Mouse (Mus musculus) left cerebral cortex, adult 2 months (tissue): Measurements from ENCODE around the gene Kcnab2. TPM values are rescaled to one million over a fixed set of nuclear protein-coding genes. Genes with fewer than 3 reads are reported as not detected.

Experiments used
- DNase-seq, 2 experiments: peaks; one replicate each; pipeline ENCODE4 v3.0.0; 2021 to 2022; ENCODE audit warnings: low spot score in 2 of 2, mixed read lengths in 1 of 2; ENCODE audit errors: extremely low spot score in 1 of 2
- H3K27ac ChIP-seq: fragments of 200-600 bp; 2 replicates; pipeline ENCODE4 v1.8.1; 2022
- H3K4me3 ChIP-seq: fragments of 200-600 bp; 2 replicates; pipeline ENCODE4 v1.8.1; 2022
- CTCF ChIP-seq: fragments of 200-600 bp; IDR thresholded peaks from 2 replicates; pipeline ENCODE4 v1.8.1; 2022; ENCODE audit warnings: antibody characterized with exemption, mild to moderate bottlenecking, moderate library complexity
- intact Hi-C: fragments of 180-260 bp; cut with DNase I; formaldehyde crosslinking; loops from one replicate; pipeline ENCODE4 v1.15.1; 2025
- total RNA-seq, 2 experiments: library from RNA; stranded (reverse); gene quantifications; 2 replicates each; pipeline ENCODE4 v1.2.3; 2021

Gene Kcnab2
- total RNA-seq, 2 experiments from 2014 or later: 375 to 385 TPM

DNA sequence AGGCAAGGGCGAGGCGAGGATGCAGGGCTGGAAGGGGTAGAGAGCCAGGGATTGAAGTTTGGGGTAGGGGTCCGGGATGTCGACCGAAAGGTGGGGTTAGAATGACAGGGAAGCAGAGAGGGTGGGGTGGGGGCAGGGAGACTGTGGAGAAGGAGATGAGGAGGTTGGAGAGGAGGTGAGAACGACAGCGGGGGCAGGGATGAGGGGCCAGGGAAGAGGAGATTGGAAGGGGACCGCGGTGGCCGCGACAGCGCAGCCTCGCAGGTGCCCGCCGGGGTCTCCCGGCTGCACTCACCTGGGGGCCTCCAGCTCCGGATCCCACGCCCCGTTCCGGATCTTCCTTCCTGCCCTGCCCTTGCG is 585 bp downstream of the Kcnab2 start:
- intact Hi-C loops: loop anchor here (2.0 to 5.0 kb wide), 2 partner anchors 20 to 150 kb away; partner anchors contain the start of gene Rpl22
- peak overlapping the region; percentile 92 for H3K27ac ChIP-seq
- no peak for TF ChIP-seq CTCF
- DNase-seq: no peak
- peak overlapping the region; percentile 80 for H3K4me3 ChIP-seq

DNA sequence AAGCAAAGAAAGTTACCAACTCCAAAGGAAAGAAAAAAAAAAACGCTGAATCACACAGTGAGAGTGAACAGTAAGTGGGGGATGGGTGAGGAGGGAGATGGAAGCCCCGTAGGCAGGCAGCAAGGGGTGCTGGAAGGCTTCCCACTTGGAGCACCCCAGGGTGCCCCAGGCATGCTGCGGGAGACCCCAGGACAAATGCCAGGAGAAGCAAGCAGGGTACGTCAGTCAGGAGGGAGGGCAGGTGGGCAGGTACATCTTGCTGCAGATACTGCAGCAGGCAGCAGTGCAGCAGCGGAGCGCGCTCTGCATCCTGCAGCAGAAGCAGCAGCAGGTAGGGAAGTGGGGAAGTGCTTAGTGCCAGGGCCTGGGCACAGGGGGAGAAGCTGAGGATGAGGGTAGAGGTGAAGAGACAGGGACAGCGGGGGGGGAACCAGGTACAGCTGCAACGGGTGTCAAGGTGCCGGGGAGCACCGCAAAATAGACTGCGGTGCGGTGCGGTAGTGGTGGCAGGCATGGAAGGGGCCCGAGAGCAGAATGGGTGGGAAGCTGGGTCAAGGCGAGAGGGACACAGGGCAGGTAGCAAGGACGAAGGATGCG is 1.1 kb downstream of the Kcnab2 start, which contains the start of gene Nphp4:
Gene Nphp4, plus strand, starts transcription at position 280 of the 597 bp plus-strand sequence.
- intact Hi-C loops: loop anchor here (2.0 to 5.0 kb wide), 2 partner anchors 20 to 149 kb away; partner anchors contain the start of gene Rpl22
- peak within 1 kb of the TSS; percentile 100 for H3K27ac ChIP-seq
- peak within 1 kb of the TSS; percentile 80 for H3K4me3 ChIP-seq
- TF ChIP-seq CTCF: no peak
- DNase-seq: no peak

GRCm38 (mm10) chr4:152475941-152476340 is 1.7 kb downstream of the Kcnab2 start:
- peak overlapping the region; percentile 80 for H3K4me3 ChIP-seq
- H3K27ac ChIP-seq: peak overlapping the region; percentile 92
- no peak for TF ChIP-seq CTCF
- intact Hi-C loops: loop anchor here (2.0 to 5.0 kb wide), 2 partner anchors 19 to 149 kb away; partner anchors contain the start of gene Rpl22
- no peak for DNase-seq

DNA sequence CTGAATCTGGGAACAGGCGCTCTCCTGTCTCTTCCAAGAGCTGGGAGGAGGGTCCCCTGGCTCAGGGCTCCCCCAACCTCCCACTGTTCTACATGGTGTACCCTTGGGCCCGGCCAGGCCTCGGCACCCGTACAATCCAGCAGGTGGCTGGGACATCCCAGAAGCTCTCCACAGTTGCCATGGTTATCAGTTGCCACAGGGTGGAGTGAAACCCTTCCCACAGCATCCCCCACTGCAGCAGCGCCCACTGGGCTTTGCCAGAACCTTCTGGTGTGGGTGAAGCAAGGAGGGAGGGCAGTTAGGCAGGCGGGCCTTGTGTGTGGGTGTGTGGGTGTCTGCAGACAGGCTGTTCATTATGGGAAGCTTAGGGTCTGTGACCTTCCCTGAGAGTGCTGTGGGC is 9.7 kb downstream of the Kcnab2 start:
- no peak for DNase-seq
- Histone ChIP-seq H3K4me3 (no peak overlapping the region), H3K27ac (peak overlapping the region; percentile 57)
- intact Hi-C loops: no loop called here
- no peak; the same call in 1 of the 2 replicates for TF ChIP-seq CTCF

DNA sequence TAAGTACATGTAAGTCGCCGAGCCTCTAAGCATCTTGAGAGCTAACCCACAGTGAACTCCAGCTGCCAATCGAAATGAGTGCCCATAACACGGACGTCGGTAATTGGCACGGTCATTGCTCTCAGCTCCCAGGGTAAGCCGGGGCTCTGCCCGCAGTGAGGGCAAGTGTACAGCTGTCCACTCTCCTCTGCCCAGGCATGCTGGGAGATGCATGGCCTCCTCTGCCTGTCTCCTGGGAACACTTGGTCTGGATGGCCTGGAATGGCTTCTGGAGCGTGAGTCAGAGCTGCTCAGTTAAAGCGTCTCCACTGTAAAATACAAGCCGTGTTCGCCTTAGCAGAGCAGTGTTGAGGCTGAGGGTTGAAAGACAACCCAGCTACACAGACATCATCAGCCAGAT is 11.1 kb downstream of the Kcnab2 start:
- no peak for TF ChIP-seq CTCF
- no peak for DNase-seq
- Histone ChIP-seq H3K27ac (peak overlapping the region; percentile 57; the same call in 1 of the 2 replicates), H3K4me3 (no peak overlapping the region)
- intact Hi-C loops: no loop called here

DNA sequence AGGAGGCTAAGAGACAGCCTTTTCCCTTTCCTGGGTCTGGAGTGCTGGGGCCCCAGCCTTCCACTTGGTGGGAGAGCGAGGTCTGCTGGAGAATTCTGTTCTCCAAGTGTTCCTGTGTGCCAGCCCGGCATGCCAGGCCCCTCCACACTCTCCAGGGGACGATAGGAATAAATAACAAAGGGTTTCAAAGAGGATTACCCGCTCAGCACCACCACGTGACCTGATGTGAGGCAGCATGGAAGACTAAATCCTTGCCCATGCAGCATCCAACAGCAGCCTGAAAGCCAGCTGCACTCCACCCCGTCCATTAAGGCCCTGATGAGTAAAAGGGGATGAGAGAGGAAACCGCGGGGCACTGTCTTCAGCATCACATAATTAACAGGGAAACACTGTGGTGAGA is 12.6 kb downstream of the Kcnab2 start:
- H3K4me3 ChIP-seq: no peak overlapping the region

DNA sequence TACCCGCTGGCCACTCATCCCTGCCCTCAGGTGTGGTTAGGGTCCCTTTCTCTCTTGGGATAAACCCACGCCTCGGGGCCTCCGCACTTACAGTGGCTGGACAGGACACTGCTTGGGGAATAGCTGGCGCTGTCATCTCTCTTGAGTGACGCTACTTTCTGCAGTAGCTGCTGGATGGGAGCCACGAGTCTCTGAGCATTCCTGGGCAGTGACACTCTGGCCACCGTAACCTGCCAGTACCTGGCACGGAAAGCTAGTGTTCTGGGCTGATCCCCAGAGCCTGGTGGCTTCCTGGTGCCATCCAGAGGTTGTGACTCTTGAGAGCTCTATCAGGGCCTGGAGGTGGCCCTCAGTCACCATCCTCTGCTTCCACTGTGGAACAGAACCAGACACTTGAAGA is 14.5 kb downstream of the Kcnab2 start:
- Histone ChIP-seq H3K4me3 (no peak overlapping the region), H3K27ac (peak overlapping the region; percentile 76)
- no peak for TF ChIP-seq CTCF
- DNase-seq: no peak
- intact Hi-C loops: no loop called here

More for the DNA sequence above, 12.6 kb downstream of the Kcnab2 start:
- intact Hi-C loops: no loop called here
- TF ChIP-seq CTCF: no peak
- no peak for DNase-seq
- no peak overlapping the region; the same call in 1 of the 2 replicates for H3K27ac ChIP-seq

DNA sequence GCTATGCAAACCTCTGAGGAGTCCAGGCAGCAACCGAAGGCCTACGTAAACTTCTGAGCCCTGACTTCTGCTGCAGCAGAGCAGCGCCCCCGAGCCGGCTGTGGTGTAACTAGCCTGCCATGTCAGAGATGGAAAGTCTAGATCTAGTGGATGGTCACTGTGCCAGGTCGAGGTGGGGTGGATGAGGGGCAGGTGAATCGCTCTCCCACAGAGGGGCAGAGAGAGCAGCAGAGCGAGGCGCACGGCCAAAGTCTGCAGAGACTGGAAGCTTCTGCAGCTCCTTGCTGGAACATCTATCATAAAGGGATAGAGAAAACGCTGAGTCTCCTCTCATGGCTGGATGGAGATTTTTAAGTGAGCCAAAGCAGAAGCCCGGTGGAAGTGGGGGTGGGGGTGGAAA is 15.2 kb downstream of the Kcnab2 start:
- Histone ChIP-seq H3K27ac (peak overlapping the region; percentile 76), H3K4me3 (no peak overlapping the region)
- TF ChIP-seq CTCF: no peak
- no peak for DNase-seq
- intact Hi-C loops: no loop called here

DNA sequence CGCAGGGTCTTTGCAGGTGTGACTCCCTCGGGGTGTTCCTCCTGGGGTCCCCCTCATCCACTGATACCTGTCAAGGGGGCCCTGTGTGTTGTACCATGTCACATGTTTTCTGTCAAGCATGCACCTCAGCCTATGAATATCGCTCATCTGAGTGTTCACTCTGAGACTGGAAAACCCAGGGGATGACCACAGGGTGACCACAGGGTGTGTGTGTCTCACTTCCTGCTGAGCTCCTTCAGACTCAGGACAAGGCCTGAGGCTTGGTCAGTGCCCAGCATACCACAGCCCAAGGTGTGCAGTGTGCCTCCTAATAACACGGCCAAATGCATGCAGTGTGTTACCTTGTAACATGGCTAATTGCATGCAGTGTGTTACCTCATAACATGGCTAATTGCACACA is 20.0 kb downstream of the Kcnab2 start:
- Histone ChIP-seq H3K4me3 (no peak overlapping the region), H3K27ac (peak overlapping the region; percentile 97)
- DNase-seq: peak in 1 of 2 experiments; percentile 10
- intact Hi-C loops: loop anchor here (2.0 kb wide), 1 partner anchor 19 kb away; the partner anchor contains the start of genes Kcnab2 and Nphp4
- TF ChIP-seq CTCF: no peak

- DNase-seq: peak in 1 of 2 experiments; percentile 64
- Histone ChIP-seq H3K27ac (peak overlapping the region; percentile 97), H3K4me3 (0 out of 2 replicates have a peak overlapping the region, but pooled peaks have one; percentile 9)
- no peak for TF ChIP-seq CTCF
- intact Hi-C loops: loop anchor here (2.0 kb wide), 1 partner anchor 20 kb away; the partner anchor contains the start of genes Kcnab2 and Nphp4
These were observed 21.1 kb downstream of the Kcnab2 start for GRCm38 (mm10) chr4:152456609-152457008.

- intact Hi-C loops: no loop called here
- no peak for DNase-seq
- no peak for TF ChIP-seq CTCF
- H3K4me3 ChIP-seq: no peak overlapping the region
- H3K27ac ChIP-seq: peak overlapping the region; percentile 92
These were observed 23.5 kb downstream of the Kcnab2 start for GRCm38 (mm10) chr4:152454153-152454552.

DNA sequence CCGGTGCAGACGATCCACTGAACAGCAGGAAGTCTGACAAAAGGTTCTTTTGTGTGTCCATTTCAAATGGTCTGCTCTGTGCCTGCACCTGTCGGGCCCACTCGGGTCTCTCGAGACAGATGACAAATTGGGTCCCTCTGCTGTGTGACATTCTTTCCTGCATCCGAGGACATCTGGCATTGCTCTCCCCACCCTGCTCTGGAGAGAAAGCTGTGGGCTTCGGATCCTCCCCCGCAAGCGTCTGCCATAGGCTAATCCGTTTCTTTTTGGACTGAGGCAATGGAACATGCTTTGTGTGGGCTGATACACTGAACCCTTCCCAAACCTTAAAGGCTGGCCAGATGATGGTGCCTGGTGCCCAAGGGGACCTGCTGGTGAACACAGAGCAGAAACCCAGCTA is 24.6 kb downstream of the Kcnab2 start:
- Histone ChIP-seq H3K4me3 (peak overlapping the region; percentile 22; the same call in 1 of the 2 replicates), H3K27ac (peak overlapping the region; percentile 92)
- TF ChIP-seq CTCF: no peak
- peak; percentile 66 to 80 for DNase-seq
- intact Hi-C loops: no loop called here
